Mouse (Mus musculus): Measurements from ENCODE around the gene Alkbh3. TPM values are rescaled to one million over a fixed set of nuclear protein-coding genes. Genes with fewer than 3 reads are reported as not detected.

Alkbh3 gene
- polyA plus RNA-seq (2021; fragmentation: Nextera tagmentation), result 21.9 and 22.8 TPM in 2 replicates
- long read RNA-seq, experiment 1, partial matches to known transcripts, result 2 of 16 reads
- long read RNA-seq, experiment 1, other reads (novel, unspliced or antisense), result 10 of 16 reads
- long read RNA-seq, experiment 2, transcript Alkbh3-201 (10 exons, 1,228 nt), result major isoform, 6 of 57 reads
- long read RNA-seq, experiment 2, partial matches to known transcripts, result 5 of 57 reads
- long read RNA-seq, experiment 2, other reads (novel, unspliced or antisense), result 45 of 57 reads

DNA sequence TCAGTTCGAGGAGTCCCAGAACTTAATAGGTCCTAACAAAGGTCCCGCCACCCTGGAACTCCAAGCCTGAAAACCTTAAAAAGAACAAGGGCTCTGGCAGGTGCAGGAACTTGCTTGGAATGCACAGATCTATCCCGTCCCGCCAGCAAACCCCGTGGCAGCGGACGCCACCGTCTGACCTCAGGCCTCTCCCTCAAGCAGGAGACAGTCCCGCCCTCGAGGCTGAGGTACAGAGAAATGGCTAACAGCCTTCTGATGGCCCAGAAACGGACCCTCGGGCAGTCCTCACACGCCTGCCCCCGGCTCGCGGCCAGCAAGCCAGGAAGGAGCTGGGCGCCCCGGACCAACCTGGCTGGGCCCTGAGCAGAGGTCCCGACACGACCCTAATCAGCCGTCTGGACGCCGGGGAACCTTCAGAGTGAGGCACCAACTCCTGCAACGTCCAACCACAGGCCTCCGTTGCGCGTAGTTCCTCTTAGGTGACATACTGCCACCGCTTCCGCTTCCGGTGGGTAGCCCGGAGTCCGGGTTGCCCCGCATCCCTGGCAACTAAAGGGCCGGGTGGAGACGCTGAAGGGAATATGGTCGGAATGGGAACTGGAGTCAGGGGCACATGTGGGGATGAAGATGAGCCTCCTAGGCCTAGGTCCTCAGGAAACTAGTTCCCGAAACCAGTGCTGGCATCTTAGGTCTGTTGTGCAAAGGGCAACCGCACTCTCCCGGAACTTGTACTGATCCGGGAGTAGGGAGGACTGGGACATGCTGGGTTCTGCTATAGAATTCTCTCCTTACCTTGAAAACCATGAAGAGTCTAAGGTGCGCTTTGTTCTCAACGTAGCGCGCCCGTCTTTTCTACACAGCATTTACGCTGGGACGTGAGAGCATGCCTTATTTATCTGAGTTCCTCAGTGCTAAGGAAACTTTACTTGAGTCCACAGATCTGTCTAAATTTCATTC lies at the start of gene Alkbh3:
Gene Alkbh3 (minus strand): TSS at position 473 of the 957 bp plus-strand sequence.

DNA sequence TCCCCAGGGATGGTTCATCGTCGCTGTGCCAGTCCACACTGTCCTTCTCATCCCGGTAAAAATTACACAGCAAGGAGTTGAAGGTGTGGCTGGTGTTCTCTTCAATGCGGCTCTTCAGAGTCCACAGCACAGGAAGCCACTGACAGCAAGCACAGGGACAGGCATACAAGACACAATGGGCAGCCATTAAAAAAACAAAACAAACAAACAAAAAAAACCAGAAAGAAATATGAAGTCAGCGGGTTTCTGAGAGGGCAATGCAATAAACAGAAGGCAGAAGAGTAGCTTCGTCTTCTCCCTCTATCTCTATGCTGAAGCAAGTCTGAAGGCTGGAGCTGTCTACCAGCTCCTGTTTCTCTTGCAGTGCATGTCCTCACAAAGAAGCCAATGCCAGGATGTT lies 14.4 kb downstream of the Alkbh3 start, which contains the start of gene Gm27027:
Gene Gm27027 (minus strand): TSS at position 101 of the 400 bp plus-strand sequence.

DNA sequence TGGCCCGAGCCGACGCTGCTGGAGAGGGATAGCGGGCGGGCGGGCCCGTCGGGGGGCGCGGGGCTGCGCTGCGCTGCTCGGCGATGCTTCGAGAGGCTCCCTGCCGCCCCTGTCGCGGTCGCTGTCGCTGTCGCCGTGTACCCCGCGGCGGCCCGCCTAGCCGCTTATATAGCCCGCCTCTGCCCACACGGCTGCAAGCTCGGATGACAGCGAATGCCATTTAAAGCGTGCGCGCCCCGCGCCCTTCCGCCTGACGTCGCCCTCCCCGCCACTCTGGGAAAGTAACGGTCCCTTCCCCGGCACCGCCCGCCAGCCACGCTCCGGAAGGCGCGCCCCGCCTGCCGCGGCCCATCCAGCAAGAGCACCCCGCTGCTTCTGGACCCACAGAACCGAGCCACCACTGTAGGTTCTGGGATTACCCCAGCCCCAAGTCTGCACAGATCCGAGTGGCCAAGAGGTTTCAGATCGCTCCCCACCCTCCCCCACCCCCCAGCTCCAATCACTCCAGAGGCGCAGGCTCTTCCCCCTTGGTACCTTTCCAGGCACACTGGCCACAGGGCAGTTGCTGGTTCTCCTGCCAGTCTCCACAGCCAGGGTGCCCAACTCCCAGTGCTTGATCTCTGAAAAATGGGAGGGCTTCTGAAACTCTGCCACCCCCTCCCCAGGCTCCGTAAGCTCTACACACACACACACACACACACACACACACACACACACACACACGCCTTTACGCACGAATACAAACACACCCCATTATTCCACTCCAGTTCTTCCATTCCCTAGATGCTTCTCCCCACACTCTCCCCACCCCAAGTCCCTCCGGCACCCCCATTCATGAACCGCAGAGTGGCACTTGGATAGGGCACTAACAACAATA lies 53.5 kb downstream of the Alkbh3 start, which contains the start of gene Gm13889:
Gene Gm13889 (minus strand): TSS at position 294 of the 877 bp plus-strand sequence.

Other genes with a start within 250 kb of the Alkbh3 start
- gene Ext2, start 188.2 kb downstream of the Alkbh3 start, polyA plus RNA-seq (2021; fragmentation: Nextera tagmentation), result 39.6 and 41.2 TPM in 2 replicates
- 2.0 and 2.1 TPM in 2 replicates for gene Accs, start 160.9 kb downstream of the Alkbh3 start, polyA plus RNA-seq (2021; fragmentation: Nextera tagmentation)
- not detected in 2 replicates for gene Accsl, start 141.7 kb downstream of the Alkbh3 start, polyA plus RNA-seq (2021; fragmentation: Nextera tagmentation)
- 8.6 and 9.1 TPM in 2 replicates for gene Gm13889, start 53.6 kb downstream of the Alkbh3 start, polyA plus RNA-seq (2021; fragmentation: Nextera tagmentation)
- not detected in 2 replicates for gene Gm27027, start 14.5 kb downstream of the Alkbh3 start, polyA plus RNA-seq (2021; fragmentation: Nextera tagmentation)
- gene Hsd17b12, start 147.2 kb upstream of the Alkbh3 start, polyA plus RNA-seq (2021; fragmentation: Nextera tagmentation), result 47.4 and 58.4 TPM in 2 replicates